Mouse (Mus musculus) frontal cortex, postnatal 36 days (tissue): ENCODE results near the gene Foxp2.

ENCODE experiments used
- DNase-seq, 2 experiments: peaks; one replicate each; pipeline ENCODE4 v3.0.0; 2022; ENCODE audit warnings: low spot score in 2 of 2

Gene Foxp2

GRCm38 (mm10) chr6:15370827-15371226 lies 469.7 kb downstream of the Foxp2 start:
- DNase-seq: no peak

GRCm38 (mm10) chr6:15373621-15374020 lies 472.5 kb downstream of the Foxp2 start:
- no peak for DNase-seq

- no peak for DNase-seq
Measured at GRCm38 (mm10) chr6:15378261-15378660, 477.1 kb downstream of the Foxp2 start.

GRCm38 (mm10) chr6:15396462-15396861 lies 495.3 kb downstream of the Foxp2 start:
- DNase-seq: no peak

- DNase-seq: no peak
Measured at GRCm38 (mm10) chr6:15397485-15397884, 496.3 kb downstream of the Foxp2 start.

GRCm38 (mm10) chr6:15401138-15401537 lies 500.0 kb downstream of the Foxp2 start:
- DNase-seq: no peak

- no peak for DNase-seq
Measured at GRCm38 (mm10) chr6:15402026-15402425, 500.9 kb downstream of the Foxp2 start.

GRCm38 (mm10) chr6:15415099-15415498 lies 514.0 kb downstream of the Foxp2 start:
- peak; percentile 14 to 49 for DNase-seq

GRCm38 (mm10) chr6:15459701-15460100 lies 558.6 kb downstream of the Foxp2 start:
- DNase-seq: no peak

- DNase-seq: no peak
Measured at GRCm38 (mm10) chr6:15463390-15463789, 562.2 kb downstream of the Foxp2 start.

- DNase-seq: no peak
Measured at GRCm38 (mm10) chr6:15465471-15465870, 564.3 kb downstream of the Foxp2 start.

GRCm38 (mm10) chr6:15466634-15467033 lies 565.5 kb downstream of the Foxp2 start:
- no peak for DNase-seq

GRCm38 (mm10) chr6:15486909-15487308 lies 585.8 kb downstream of the Foxp2 start:
- no peak for DNase-seq
